Mouse (Mus musculus) thymus, postnatal 4 days (tissue): ENCODE results near the gene Akap1.

Experiments
- DNase-seq: peaks from one replicate; pipeline ENCODE4 v3.0.0; 2021

The Akap1 gene

DNA sequence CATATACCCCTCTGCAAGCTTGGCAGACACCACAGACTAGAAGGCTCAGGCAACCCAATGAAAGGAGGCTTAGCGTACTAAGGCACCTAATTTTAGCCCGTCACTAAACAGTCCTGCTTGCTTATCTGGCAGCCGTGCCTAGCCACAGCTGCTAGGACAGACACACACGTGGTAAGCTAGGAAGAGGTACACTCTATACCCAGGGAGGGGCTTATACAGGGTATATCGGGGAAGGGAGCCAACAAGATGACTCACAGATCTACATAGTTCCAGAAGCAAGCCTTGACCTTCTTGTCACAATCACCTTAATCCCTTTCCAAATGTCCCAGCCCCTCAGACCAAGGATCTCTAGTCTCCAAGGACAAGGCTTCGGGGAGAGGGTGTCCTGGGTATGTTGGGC, 23.0 kb downstream of the Akap1 start:
- DNase-seq, result no peak

DNA sequence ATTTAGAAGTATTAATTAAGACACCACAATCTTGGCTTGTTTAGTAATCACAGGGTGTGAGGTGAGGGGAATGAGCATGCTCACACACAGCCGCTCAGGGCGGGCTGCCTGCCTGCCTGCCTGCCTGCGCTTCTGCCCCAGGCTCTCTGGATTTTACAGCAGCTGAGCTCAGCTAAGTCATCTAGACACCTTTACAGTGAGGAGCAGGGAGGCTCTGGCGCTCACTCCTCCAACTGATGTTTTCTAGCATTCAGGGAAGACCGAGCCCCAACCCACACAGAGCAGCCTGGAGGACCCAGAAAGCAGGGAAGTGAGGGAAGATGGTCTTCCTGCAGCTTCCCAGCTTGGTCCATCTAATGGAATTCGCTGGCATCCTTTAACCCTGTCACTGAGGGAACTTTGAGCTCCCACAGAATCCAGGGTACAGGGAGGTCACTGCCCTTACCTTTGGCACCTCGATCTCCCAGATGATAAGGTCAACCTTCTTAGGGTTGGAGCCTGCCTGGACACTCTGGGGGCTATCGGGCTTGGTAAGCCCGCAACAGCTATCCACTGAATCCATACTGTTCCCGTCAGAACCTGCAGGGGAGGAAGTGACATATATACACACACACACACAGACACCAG, 23.5 kb downstream of the Akap1 start:
- no peak for DNase-seq

DNA sequence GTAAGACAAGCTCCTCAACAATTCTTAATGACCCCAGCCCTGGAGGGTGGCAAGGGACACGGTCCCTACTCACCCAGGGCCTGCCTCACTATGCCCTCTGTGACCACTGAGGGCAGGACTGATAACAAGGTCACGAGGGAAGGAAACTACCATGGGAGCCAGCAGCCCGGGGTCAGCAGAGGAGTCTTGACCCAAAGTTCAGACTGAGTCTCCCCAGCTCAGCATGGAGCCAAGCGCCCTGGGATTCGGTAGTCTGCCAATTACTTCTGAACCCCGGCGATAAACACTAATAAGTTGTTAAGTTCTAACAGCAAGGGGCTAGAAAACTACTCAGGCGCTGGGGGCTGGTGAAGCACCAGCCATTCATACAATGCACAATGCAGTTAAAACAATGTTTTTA, 24.1 kb downstream of the Akap1 start:
- no peak for DNase-seq

DNA sequence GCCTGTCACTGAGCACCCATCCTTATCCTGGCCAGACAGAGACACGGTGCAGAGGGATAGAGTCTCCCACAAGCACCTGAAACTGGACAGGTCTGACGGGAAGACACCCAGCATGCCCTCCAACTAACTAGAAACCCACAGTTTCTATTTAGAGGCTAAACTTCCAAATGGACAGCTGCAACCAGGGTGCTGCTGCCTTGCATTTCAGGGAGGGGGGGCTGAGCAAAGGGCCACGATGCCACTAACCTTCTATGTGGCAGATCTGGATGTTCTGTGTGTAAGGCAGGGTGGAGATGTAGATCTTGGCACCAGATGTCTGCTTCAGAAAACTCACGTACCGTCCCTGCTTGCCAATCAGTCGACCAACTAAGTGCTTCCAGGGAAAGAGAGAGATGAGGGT, 25.0 kb downstream of the Akap1 start:
- DNase-seq, result no peak

DNA sequence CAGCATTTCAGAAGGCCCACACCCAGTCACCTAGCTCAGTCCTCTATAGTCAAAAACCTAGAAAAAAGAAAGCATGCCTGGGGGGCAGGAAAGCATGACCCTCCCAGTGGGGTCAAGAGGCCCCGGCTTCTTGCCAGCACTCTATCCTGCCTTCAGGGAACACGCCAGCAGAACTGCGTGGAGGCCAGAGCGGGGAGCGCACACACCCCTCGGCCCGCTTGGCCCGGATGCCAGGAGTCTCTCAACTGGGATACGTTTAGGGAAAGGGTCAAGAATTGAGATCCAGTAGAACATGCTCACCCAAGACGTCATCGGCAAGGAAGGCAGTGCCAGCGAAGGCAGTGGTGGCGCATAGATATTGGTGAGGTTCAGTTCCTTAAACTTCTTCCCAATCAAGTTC, 25.8 kb downstream of the Akap1 start:
- no peak for DNase-seq

DNA sequence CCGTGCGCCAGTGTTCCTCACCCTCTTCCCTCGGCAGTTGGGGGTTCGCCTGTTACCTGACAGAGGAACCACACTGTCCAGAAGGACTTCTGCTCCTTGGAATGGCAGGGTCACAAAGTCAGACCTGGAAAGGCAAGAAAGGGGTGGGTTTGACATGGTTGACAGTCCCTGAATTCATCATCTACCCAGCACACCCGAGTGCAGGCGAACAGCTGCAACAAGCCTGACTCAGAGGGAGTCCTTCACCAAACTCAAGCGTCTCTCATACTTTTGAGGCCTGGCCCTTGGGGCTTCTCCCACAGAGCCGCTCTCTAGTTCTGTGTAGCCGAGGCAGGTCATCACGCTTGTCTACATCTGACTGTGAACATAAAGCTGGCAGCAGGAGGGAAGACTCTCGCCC, 29.8 kb downstream of the Akap1 start:
- DNase-seq, result no peak

DNA sequence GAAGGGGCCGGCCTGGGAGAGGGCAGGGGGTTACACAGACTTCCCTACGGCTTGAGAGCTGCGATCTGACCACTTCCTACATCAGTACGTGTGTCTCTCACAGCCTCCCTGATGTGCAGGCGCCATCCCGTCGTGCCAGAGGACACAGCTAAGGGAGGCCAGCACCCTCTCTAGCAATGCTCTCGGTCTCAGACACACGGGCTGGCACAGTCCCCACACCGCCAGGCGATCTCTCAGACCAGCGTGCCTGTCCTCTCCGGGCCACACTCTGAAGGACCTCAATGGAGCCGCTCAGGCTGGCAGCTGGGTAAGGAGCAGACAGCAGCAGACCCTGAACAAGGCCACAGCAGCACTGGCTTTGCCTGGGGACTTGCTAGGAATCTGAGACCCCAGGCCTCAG, 30.3 kb downstream of the Akap1 start:
- no peak for DNase-seq

DNA sequence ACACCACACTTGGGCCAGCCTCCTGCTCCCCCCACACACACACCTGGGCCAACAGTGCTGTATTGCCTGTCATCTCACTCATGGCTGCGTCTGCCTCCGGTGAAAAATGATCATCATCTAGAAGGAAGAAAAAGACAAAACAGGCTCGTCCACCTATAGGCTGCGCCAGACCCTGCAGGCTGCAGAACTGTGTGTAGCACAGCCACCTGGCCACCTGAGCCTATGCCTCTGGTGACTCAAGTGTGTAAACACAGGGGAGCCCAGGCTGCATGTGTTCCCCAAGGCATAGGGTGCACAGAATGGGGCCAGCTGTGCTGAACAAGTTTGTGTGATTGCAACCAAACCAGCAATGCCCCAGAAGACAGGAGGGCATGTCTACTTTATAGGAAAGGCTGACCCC, 31.3 kb downstream of the Akap1 start:
- DNase-seq, result no peak

DNA sequence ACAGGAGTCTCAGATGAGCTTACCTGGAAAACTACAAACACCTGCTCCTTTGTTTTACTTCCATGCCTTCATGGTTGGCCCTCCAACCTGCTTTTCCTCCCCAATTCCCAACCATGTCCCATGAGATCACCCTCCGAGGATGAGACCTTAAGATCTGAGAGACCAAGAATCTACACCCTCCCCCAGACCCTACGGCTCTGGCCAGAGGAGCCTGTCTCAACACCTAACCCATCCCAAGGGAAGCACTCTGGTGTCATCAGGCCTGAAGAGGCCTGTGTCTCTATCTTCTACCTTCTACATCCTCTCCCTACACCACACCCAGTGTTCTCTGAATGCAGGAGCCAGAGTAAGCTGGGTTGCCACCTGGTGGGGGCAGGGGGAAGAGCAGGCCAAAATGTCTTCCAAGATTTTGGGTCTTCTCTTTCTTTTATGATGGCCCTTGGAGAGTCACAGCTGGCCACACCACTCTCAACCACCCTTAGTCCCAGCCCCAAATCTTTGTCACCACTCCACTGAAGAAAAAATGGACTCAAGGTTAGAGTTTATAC, 34.1 kb downstream of the Akap1 start:
- peak; percentile 75 for DNase-seq

DNA sequence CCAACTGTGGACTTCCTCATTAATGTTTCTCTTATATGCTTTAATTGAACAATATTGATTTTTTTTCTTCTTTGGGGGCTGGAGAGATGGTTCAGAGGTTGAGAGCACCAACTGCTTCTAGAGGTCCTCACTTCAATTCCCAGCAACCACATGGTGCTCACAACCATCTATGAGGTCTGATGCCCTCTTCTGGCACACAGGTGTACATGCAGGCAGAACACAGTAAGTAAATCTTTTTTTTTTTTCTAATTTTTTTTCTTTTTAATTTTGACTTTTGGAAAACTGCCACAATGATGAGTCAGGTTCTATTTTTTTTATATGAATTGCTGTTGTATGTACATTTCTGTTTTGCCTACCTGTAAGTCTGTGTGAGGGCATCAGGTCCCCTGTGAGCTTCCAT, 35.9 kb downstream of the Akap1 start:
- no peak for DNase-seq

DNA sequence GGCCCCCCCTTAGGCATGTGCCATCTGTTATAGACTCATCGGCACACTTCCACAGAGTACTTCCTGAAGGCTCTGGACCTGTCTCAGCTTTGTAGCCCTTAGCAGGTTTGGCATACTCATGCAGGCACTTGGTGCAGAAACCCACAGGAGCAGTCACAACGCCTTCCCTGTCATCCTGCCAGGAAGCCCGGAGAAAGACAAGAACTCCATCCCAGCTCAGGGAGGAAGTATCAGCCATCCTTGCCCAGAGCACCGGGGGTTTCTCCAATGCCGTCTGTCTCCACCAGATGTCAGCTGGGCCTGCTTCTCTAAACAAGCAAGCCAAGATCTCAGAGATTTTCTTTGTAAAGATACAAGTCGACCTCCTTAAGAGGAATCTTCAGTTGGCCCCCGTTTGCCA, 38.5 kb downstream of the Akap1 start:
- DNase-seq, result no peak

DNA sequence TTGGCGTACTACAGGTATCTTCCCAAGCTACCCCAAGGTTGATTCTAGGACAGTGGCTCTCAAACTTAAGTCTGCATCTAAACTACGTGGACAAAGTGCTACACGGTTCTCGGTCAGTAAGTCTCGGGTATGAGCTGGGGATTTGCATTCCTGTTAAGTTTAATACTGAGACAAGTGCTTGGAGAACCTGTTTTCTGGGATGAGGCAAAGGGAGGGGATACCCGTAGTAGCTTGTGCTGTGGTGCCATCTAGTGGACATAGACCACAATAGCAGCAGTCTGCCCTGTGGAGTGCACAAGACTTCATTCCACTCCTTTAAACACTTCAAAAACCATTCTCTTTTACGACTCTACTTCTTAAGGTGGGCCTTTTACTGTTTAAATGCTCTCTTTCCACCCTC, 41.4 kb downstream of the Akap1 start:
- peak; percentile 63 for DNase-seq

DNA sequence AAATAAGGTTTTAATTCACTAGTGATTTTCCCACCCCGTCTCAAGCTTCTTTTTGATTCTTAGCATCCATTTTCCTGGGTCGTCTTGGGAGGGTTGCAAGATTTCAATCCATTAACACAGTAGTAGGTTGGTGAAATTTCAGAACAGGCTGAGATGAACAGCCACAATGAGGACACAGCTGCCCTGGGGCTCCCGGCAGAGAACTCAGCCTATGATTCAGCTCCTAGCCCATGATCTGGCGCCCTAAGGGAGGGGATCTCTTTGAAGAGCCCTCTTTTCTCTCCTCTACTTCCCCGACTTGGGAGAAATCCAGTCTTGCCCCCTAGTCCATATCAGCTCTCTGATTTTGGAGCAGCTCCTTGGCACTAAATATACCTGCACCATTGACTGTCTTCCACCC, 41.9 kb downstream of the Akap1 start:
- no peak for DNase-seq

DNA sequence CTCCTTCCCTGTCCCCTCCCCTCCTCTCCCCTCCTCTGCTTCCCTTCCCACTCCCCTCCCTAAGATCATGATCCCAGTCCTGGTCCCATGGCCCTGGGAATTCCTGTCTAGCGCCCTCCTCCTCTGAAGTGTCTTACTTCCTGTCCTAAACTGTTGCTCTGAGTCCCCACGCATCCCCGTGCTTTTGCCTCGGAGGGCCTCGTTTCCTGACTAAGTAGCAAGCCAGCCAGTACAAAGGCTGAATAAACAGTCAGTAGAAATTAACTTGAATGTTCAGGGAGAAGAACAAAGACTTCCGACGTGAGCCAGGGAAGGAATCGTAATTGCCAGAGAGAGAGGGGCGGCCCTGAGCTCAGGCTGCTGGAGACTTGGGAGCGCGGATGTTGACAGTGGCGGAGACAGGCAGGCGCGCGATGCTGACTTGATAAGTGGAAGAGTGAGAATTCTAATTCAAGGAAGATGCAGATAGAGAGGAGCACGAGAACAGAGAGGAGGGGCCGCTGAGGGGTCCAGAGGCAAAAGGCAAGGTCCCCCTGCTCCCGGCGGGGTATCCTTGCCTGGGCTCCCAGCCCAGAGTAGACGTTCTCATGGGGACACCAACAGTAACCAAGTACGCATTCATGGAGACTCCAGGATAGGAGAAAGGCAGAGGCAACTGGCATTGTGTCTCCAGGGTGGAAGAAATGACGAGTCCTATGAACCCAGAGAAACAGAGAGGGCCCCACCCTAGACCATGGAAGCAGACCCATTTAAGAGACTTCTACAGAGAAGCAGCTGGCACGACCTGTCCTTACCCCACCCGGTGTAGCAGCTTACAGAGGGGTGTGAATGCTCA, 43.4 kb downstream of the Akap1 start:
- DNase-seq, result peak; percentile 42

DNA sequence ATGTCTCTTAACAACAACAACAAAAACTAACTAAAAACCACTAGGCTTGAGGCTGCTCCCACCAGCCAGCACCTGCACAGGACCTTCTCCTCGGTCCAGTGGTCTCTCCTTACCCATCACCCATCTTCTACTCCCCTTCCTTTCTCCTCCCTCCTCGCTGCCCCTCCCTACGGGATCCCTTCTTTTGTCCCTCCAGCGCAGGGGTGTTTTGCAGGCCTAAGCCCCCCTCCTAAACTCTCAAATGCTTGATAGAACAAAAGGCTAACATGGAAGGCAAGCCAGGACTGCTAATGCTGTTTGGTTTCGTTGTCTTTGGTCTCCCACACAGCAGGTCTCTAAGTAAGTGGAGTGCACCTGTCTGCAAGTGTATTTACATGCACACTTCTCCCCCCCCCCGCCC, 44.1 kb downstream of the Akap1 start:
- no peak for DNase-seq

DNA sequence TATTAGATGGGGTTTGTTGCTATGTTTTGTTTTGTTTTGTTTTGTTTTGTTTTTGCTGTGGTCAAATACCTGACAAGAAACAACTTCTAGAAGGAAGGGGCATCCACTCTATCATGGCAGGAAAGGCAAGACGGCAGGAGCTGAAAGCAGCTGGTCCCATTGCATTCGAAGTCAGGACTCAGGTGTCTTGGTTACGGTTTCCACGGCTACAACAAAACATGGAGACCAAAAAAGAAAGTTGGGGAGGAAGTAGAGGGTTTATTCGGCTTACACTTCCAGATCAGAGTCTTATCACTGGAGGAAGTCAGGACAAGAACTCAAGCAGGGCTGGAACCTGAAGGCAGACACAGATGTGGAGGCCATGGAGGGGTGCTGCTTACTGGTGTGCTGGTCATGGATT, 47.3 kb downstream of the Akap1 start:
- no peak for DNase-seq

DNA sequence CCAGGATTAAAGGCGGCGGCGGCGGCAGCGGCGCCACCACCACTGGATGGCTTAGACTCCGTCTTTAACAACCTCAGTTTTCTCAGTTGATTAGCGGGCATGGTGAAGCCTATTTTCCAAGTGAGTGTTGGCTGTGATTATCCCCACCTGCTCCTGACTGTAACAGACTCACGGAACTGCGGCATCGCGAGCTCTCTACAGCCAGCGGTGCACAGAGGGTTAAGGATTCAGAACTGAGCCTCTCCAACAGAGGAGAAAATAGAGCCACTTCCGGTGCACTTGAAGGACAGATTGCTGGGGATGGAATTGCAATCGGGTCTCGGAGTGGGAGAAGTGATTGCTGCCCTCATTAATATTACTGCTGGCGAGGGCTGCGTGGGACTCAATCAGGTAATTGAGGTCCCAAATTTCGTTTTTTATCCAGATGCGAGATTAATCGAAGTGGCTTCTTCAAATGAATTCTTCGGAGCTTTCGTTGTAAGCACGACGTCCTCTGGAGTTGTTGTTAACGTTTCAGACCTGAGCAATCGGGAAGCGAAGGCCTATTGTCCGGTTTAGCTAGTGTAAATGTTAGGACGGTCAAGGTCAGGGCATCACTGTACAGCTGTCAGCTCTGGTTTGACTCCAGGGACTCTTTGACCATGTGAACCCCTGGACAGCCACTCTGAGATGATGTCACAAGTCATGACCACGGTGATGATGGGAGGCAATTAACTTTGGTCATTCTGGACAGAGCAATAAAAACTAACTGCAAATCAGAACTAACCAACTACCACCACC, 61.0 kb downstream of the Akap1 start:
- no peak for DNase-seq

DNA sequence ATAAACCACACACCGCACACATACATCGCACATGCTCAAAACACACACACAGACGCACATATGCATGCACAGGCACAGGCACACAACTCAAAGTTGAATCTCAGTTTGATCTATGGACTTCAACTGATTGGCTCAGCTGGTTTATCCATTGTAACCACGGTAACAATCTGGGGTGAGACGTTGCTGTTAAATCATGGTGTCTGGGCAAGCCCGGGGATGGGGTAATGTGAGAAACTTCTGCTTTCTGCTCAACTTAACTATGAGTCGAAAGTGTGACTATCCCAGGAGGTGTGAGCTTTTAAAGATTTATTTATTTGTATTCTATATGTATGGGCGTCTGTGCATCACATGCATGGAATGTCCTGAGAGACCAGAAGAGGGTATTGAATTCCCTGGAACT, 68.2 kb downstream of the Akap1 start:
- DNase-seq, result no peak

DNA sequence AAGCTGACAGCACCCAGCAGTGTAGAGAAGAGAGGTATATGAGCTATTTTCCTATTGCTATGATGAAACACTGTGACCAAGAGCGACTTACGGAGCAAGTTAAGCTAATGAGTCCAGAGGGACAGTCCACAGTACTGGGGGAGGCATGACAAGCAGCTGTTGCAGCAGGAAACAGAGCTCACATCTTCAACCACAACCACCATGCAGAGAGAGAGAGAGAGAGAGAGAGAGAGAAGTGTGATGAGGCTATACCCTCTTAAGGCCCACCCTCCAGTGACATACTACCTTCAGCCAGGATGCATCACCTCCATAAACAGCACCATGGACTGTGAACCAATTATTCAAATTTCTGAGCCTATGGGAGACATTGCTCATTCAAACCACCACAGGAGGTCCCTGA, 74.5 kb downstream of the Akap1 start:
- no peak for DNase-seq

DNA sequence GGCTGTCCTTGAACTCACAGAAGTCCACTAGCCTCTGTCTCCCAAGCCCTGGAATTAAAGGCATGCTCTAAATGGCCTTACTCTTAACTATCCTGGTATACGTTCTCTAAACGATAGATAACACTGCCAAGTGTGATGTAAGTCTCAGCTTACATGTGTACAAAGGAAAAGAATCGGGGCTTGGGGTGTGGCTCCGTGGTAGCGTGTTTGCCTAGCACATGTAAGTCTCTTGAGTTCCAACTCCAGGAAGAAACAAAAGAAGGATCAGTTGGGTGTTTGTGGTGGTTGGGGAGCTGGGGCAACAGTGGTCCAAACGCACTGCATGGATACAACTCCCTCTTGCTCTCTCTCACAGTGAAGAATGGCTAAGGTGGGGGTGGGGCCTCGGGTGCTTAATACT, 77.6 kb downstream of the Akap1 start:
- no peak for DNase-seq

DNA sequence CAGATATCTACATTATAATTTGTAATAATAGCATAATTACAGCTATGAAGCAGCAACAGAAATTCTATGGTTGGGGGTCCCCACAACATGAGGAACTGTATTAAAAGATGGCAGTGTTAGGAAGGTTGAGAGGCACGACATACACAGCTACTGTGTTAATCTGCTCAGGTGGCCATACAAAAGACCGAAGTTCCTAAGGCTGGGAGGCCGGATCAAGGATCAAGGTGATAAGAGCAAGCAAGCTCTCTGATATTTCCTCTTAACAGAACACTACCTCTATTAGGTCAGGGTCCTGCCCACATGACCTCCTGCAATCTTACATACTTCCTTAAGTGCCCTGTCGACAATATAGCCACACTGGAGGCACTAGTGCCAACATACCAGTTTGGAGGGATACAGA, 80.9 kb downstream of the Akap1 start:
- no peak for DNase-seq

DNA sequence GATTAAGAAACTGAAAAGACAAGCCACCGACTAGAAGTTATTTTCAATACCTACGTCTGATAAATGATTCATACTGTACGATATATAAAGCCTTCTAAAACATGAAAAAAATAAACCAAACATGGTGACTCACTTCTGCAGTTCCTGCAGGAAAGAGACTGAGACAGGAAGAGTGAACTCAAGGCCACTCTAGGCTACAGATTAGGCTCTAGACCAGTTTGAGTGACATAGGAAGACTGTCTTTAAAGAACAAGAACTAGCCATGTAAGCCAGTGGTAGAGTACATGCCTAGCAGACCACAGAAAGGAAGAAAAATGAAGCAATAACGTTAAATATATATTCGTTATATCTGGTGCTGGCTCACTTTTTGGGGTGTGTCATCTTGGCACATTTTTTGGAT, 81.9 kb downstream of the Akap1 start:
- no peak for DNase-seq
